Mouse (Mus musculus) lung, adult 2 months (tissue): ENCODE data around the gene Dnmbp.

Experiments used
- CTCF ChIP-seq: fragments of 200-500 bp; IDR thresholded peaks from 2 replicates; pipeline ENCODE4 v1.5.1; 2011; ENCODE audit warnings: mild to moderate bottlenecking, low read length, control low read depth; ENCODE audit not compliant: insufficient read depth
- POLR2A ChIP-seq: fragments of 200-500 bp; IDR thresholded peaks from 2 replicates; pipeline ENCODE4 v1.6.1; 2011; ENCODE audit warnings: low read depth, mild to moderate bottlenecking, control low read depth, low read length, borderline replicate concordance; ENCODE audit errors: extremely low read depth

GRCm38 (mm10) chr19:43917406-43917691 is 22.6 kb downstream of the Dnmbp start:
- no peak for TF ChIP-seq CTCF
- no peak for TF ChIP-seq POLR2A
